Mouse (Mus musculus) thymus, adult 2 months (tissue): Measurements from ENCODE around the gene Abcc4. TPM values are rescaled to one million over a fixed set of nuclear protein-coding genes. Genes with fewer than 3 reads are reported as not detected.

ENCODE experiments used
- DNase-seq: peaks from one replicate; pipeline ENCODE4 v3.0.0; 2021
- H3K27ac ChIP-seq: fragments of 200-500 bp; 2 replicates; pipeline ENCODE4 v1.5.1; 2012; ENCODE audit warnings: low read length, control low read depth; ENCODE audit not compliant: control insufficient read depth, insufficient read depth
- H3K27me3 ChIP-seq: fragments of 200-500 bp; 2 replicates; pipeline ENCODE4 v1.6.1; 2012; ENCODE audit warnings: mild to moderate bottlenecking, low read length, moderate library complexity, mixed read lengths; ENCODE audit not compliant: control insufficient read depth, insufficient read depth
- H3K36me3 ChIP-seq: fragments of 200-500 bp; 2 replicates; pipeline ENCODE4 v1.6.1; 2012; ENCODE audit warnings: mild to moderate bottlenecking, low read length, moderate library complexity; ENCODE audit not compliant: control insufficient read depth, insufficient read depth
- H3K4me1 ChIP-seq: fragments of 200-500 bp; replicated peaks from 2 replicates; pipeline ENCODE4 v1.6.1; 2012; ENCODE audit warnings: low read length; ENCODE audit not compliant: control insufficient read depth, insufficient read depth
- H3K4me3 ChIP-seq: fragments of 200-500 bp; 2 replicates; pipeline ENCODE4 v1.5.1; 2012; ENCODE audit warnings: mild to moderate bottlenecking, low read length, control low read depth, moderate library complexity; ENCODE audit not compliant: control insufficient read depth, insufficient read depth
- CTCF ChIP-seq: fragments of 200-500 bp; IDR thresholded peaks from 2 replicates; pipeline ENCODE4 v1.5.1; 2012; ENCODE audit warnings: mild to moderate bottlenecking, control low read depth, low read length, moderate library complexity, borderline replicate concordance; ENCODE audit not compliant: control insufficient read depth, poor library complexity, insufficient read depth; ENCODE audit errors: extremely low read depth
- POLR2A ChIP-seq: fragments of 200-500 bp; IDR thresholded peaks from 2 replicates; pipeline ENCODE4 v1.6.1; 2012; ENCODE audit warnings: mild to moderate bottlenecking, low read length, control low read depth, moderate library complexity; ENCODE audit not compliant: control insufficient read depth, poor library complexity, insufficient read depth; ENCODE audit errors: extremely low read depth
- WGBS: fragments of 180-500 bp; shearing (Covaris S2); methylation state at CpG from one replicate; pipeline ENCODE4 v1.1.7; 2018; 5-methylcytosine and 5-hydroxymethylcytosine counted together
- polyA plus RNA-seq: library from polyadenylated mRNA; depleted of rRNA; stranded (reverse); fragments of >200 nt; gene quantifications from 2 replicates; pipeline ENCODE4 v1.2.3, GENCODE M21; 2012

Gene Abcc4
- polyA plus RNA-seq, 1 experiment, result 5.5 TPM

- H3K27ac ChIP-seq, result no peak overlapping the region
- DNase-seq, result no peak
- no peak for TF ChIP-seq CTCF
- no peak for TF ChIP-seq POLR2A
- H3K36me3 ChIP-seq, result no peaks in the 10 kb centered on the region
- H3K27me3 ChIP-seq, result no peaks in the 10 kb centered on the region
- H3K4me1 ChIP-seq, result peaks cover 21% of the 10 kb centered on the region
- H3K4me3 ChIP-seq, result no peak overlapping the region
Observed at GRCm38 (mm10) chr14:118659230-118659629, 46.8 kb downstream of the Abcc4 start.

- Histone ChIP-seq H3K27me3 (no peaks in the 10 kb centered on the region), H3K4me1 (peaks cover 21% of the 10 kb centered on the region), H3K27ac (no peak overlapping the region), H3K36me3 (no peaks in the 10 kb centered on the region), H3K4me3 (peak overlapping the region; percentile 5; the same call in 1 of the 2 replicates)
- TF ChIP-seq CTCF (no peak), POLR2A (no peak)
- 32% methylated on average over 8 of the region's 8 CpGs for WGBS
- no peak for DNase-seq
Observed at GRCm38 (mm10) chr14:118658328-118658692, 47.7 kb downstream of the Abcc4 start.

GRCm38 (mm10) chr14:118657673-118658327 is 48.2 kb downstream of the Abcc4 start:
- no peak for DNase-seq
- TF ChIP-seq CTCF (no peak), POLR2A (no peak)
- Histone ChIP-seq H3K27ac (no peak overlapping the region), H3K27me3 (no peaks in the 10 kb centered on the region), H3K36me3 (no peaks in the 10 kb centered on the region), H3K4me3 (peak overlapping the region; percentile 5; the same call in 1 of the 2 replicates), H3K4me1 (peaks cover 21% of the 10 kb centered on the region)
- WGBS, result 47% methylated on average over 20 of the region's 20 CpGs

- peaks cover 21% of the 10 kb centered on the region for H3K4me1 ChIP-seq
- no peaks in the 10 kb centered on the region for H3K27me3 ChIP-seq
- H3K4me3 ChIP-seq, result no peak overlapping the region
- DNase-seq, result no peak
- H3K27ac ChIP-seq, result no peak overlapping the region
- WGBS, result 46% methylated on average over 4 of the region's 4 CpGs
- TF ChIP-seq POLR2A, result no peak
- TF ChIP-seq CTCF, result no peak
- no peaks in the 10 kb centered on the region for H3K36me3 ChIP-seq
Observed at GRCm38 (mm10) chr14:118657206-118657605, 48.8 kb downstream of the Abcc4 start.

GRCm38 (mm10) chr14:118656036-118656435 is 50.0 kb downstream of the Abcc4 start:
- no peak overlapping the region for H3K4me3 ChIP-seq
- H3K36me3 ChIP-seq, result no peaks in the 10 kb centered on the region
- no peak for DNase-seq
- TF ChIP-seq POLR2A, result no peak
- no peak for TF ChIP-seq CTCF
- 88% methylated on average over 7 of the region's 7 CpGs for whole genome bisulfite sequencing
- H3K27me3 ChIP-seq, result no peaks in the 10 kb centered on the region
- no peak overlapping the region for H3K27ac ChIP-seq
- H3K4me1 ChIP-seq, result peaks cover 21% of the 10 kb centered on the region

- H3K27ac ChIP-seq, result no peak overlapping the region
- H3K4me3 ChIP-seq, result no peak overlapping the region
Observed at GRCm38 (mm10) chr14:118654903-118655302, 51.1 kb downstream of the Abcc4 start.

More at GRCm38 (mm10) chr14:118654903-118655302, 51.1 kb downstream of the Abcc4 start:
- H3K27me3 ChIP-seq, result no peaks in the 10 kb centered on the region
- peaks cover 21% of the 10 kb centered on the region for H3K4me1 ChIP-seq
- 55% methylated on average over 2 of the region's 2 CpGs for WGBS
- TF ChIP-seq CTCF (no peak), POLR2A (no peak)
- DNase-seq, result no peak
- H3K36me3 ChIP-seq, result no peaks in the 10 kb centered on the region
